Mouse (Mus musculus) MEL (cell line): ENCODE measurements at regions not wholly inside any gene's neighbourhood (a gene's known extent, or its start where the extent isn't known, plus 50 kb on each side); places are given as distances from the start of the nearest gene placed in this dataset.

Experiments
- DNase-seq: peaks from one replicate; pipeline ENCODE4 v3.0.0; 2011; ENCODE audit warnings: low read depth, low spot score
- H3K27ac ChIP-seq: 2 replicates; pipeline ENCODE4 v1.5.1; 2012; ENCODE audit warnings: low read depth, mild to moderate bottlenecking, control low read depth, low read length, moderate library complexity; ENCODE audit not compliant: control insufficient read depth
- H3K27me3 ChIP-seq, 2 experiments: fragments of 150-350 bp in 1 of 2; sonication (generic) in 1 of 2; 2 replicates each; pipeline ENCODE4 v1.6.1; 2012; ENCODE audit warnings: low read length in 2 of 2, mild to moderate bottlenecking in 2 of 2, improper control_type of control experiment in 1 of 2, moderate library complexity in 1 of 2; ENCODE audit not compliant: insufficient read depth in 2 of 2, control insufficient read depth in 1 of 2
- H3K36me3 ChIP-seq, 2 experiments: 2 replicates each; pipeline ENCODE4 v1.6.1; 2012 to 2014; ENCODE audit warnings: low read length in 2 of 2, improper control_type of control experiment in 1 of 2, inconsistent platforms in 1 of 2, mild to moderate bottlenecking in 1 of 2; ENCODE audit not compliant: insufficient read depth in 2 of 2, control insufficient read depth in 1 of 2
- H3K4me1 ChIP-seq, 2 experiments: fragments of 150-350 bp in 1 of 2; sonication (generic) in 1 of 2; 2 replicates each; pipeline ENCODE4 v1.6.1; 2012; ENCODE audit warnings: low read length in 2 of 2, improper control_type of control experiment in 1 of 2, mild to moderate bottlenecking in 1 of 2; ENCODE audit not compliant: insufficient read depth in 2 of 2, control insufficient read depth in 1 of 2
- H3K4me3 ChIP-seq, 2 experiments: fragments of 150-350 bp in 1 of 2; sonication (generic) in 1 of 2; 2 replicates each; pipeline ENCODE4 v1.5.1; 2012; ENCODE audit warnings: low read depth in 2 of 2, low read length in 2 of 2, mild to moderate bottlenecking in 2 of 2, moderate library complexity in 2 of 2, control low read depth in 1 of 2, improper control_type of control experiment in 1 of 2; ENCODE audit not compliant: control insufficient read depth in 1 of 2, insufficient read depth in 1 of 2
- H3K79me2 ChIP-seq: 2 replicates; pipeline ENCODE4 v1.6.1; 2012; ENCODE audit warnings: mild to moderate bottlenecking, low read length, moderate library complexity; ENCODE audit not compliant: control insufficient read depth, poor library complexity, insufficient read depth
- H3K9ac ChIP-seq: 2 replicates; pipeline ENCODE4 v1.6.1; 2012; ENCODE audit warnings: low read depth, mild to moderate bottlenecking, control low read depth, low read length, moderate library complexity; ENCODE audit not compliant: control insufficient read depth, poor library complexity, severe bottlenecking
- H3K9me3 ChIP-seq: fragments of 150-350 bp; sonication (generic); replicated peaks from 2 replicates; pipeline ENCODE4 v1.6.1; 2012; ENCODE audit warnings: mild to moderate bottlenecking, low read length, improper control_type of control experiment, moderate library complexity; ENCODE audit not compliant: insufficient read depth
- CHD1 ChIP-seq: IDR thresholded peaks from 2 replicates; pipeline ENCODE4 v1.6.1; 2012; ENCODE audit warnings: low read depth, mild to moderate bottlenecking, inconsistent platforms, low read length, improper control_type of control experiment
- CHD2 ChIP-seq: IDR thresholded peaks from 2 replicates; pipeline ENCODE4 v1.6.1; 2011; ENCODE audit warnings: low read length, improper control_type of control experiment
- E2F4 ChIP-seq: IDR thresholded peaks from 2 replicates; pipeline ENCODE4 v1.6.1; 2011; ENCODE audit warnings: low read depth, low read length, improper control_type of control experiment, borderline replicate concordance
- EP300 ChIP-seq, 2 experiments: IDR thresholded peaks; 2 replicates each; pipeline ENCODE4 v1.6.1; 2011; ENCODE audit warnings: improper control_type of control experiment in 2 of 2, low read length in 2 of 2, low read depth in 1 of 2, mild to moderate bottlenecking in 1 of 2
- ETS1 ChIP-seq: IDR thresholded peaks from 2 replicates; pipeline ENCODE4 v1.6.1; 2012; ENCODE audit warnings: low read depth, mild to moderate bottlenecking, inconsistent platforms, low read length, improper control_type of control experiment, moderate library complexity
- GATA1 ChIP-seq: IDR thresholded peaks from 2 replicates; pipeline ENCODE4 v1.6.1; 2011; ENCODE audit warnings: low read depth, low read length, improper control_type of control experiment
- HCFC1 ChIP-seq: IDR thresholded peaks from 2 replicates; pipeline ENCODE4 v1.6.1; 2012; ENCODE audit warnings: low read depth, mild to moderate bottlenecking, inconsistent platforms, low read length, improper control_type of control experiment, moderate library complexity
- JUND ChIP-seq: IDR thresholded peaks from 2 replicates; pipeline ENCODE4 v1.6.1; 2011; ENCODE audit warnings: low read depth, mild to moderate bottlenecking, improper control_type of control experiment, low read length
- MAX ChIP-seq: IDR thresholded peaks from 2 replicates; pipeline ENCODE4 v1.6.1; 2011; ENCODE audit warnings: low read length, improper control_type of control experiment
- MAZ ChIP-seq: IDR thresholded peaks from 2 replicates; pipeline ENCODE4 v1.6.1; 2012; ENCODE audit warnings: low read depth, mild to moderate bottlenecking, inconsistent platforms, low read length, improper control_type of control experiment
- MEF2A ChIP-seq: IDR thresholded peaks from 2 replicates; pipeline ENCODE4 v1.6.1; 2014; ENCODE audit warnings: low read depth, mild to moderate bottlenecking, inconsistent platforms, low read length, improper control_type of control experiment; ENCODE audit not compliant: poor library complexity, insufficient replicate concordance, severe bottlenecking; ENCODE audit errors: extremely low read depth
- MYB ChIP-seq: IDR thresholded peaks from 2 replicates; pipeline ENCODE4 v1.6.1; 2011; ENCODE audit warnings: mild to moderate bottlenecking, low read depth, low read length, improper control_type of control experiment
- MYC ChIP-seq: IDR thresholded peaks from 2 replicates; pipeline ENCODE4 v1.6.1; 2011; ENCODE audit warnings: low read depth, mild to moderate bottlenecking, low read length, improper control_type of control experiment, moderate library complexity
- NELFE ChIP-seq: IDR thresholded peaks from 2 replicates; pipeline ENCODE4 v1.6.1; 2011; ENCODE audit warnings: low read depth, low read length, improper control_type of control experiment
- POLR2A ChIP-seq, 2 experiments: IDR thresholded peaks; 2 replicates each; pipeline ENCODE4 v1.6.1; 2011 to 2012; ENCODE audit warnings: low read length in 2 of 2, mild to moderate bottlenecking in 2 of 2, control low read depth in 1 of 2, improper control_type of control experiment in 1 of 2, low read depth in 1 of 2, moderate library complexity in 1 of 2; ENCODE audit not compliant: control insufficient read depth in 1 of 2, insufficient read depth in 1 of 2, poor library complexity in 1 of 2
- POLR2AphosphoS2 ChIP-seq: IDR thresholded peaks from 2 replicates; pipeline ENCODE4 v1.6.1; 2011; ENCODE audit warnings: low read length, improper control_type of control experiment
- POLR2AphosphoS5 ChIP-seq: IDR thresholded peaks from 2 replicates; pipeline ENCODE4 v1.6.1; 2012; ENCODE audit warnings: low read depth, borderline replicate concordance, mild to moderate bottlenecking, inconsistent platforms, low read length, moderate library complexity, mixed read lengths
- RCOR1 ChIP-seq: IDR thresholded peaks from 2 replicates; pipeline ENCODE4 v1.6.1; 2012; ENCODE audit warnings: low read depth, mild to moderate bottlenecking, inconsistent platforms, low read length, improper control_type of control experiment
- SIN3A ChIP-seq: IDR thresholded peaks from 2 replicates; pipeline ENCODE4 v1.6.1; 2012; ENCODE audit warnings: low read length, improper control_type of control experiment, inconsistent platforms
- SMC3 ChIP-seq: IDR thresholded peaks from 2 replicates; pipeline ENCODE4 v1.6.1; 2011; ENCODE audit warnings: low read depth, low read length, improper control_type of control experiment
- TAL1 ChIP-seq: IDR thresholded peaks from 2 replicates; pipeline ENCODE4 v1.6.1; 2012; ENCODE audit warnings: mild to moderate bottlenecking, inconsistent platforms, low read length, moderate library complexity, mixed read lengths
- TBP ChIP-seq: IDR thresholded peaks from 2 replicates; pipeline ENCODE4 v1.8.0; 2011; ENCODE audit warnings: low read depth, low read length, improper control_type of control experiment
- USF1 ChIP-seq: IDR thresholded peaks from 2 replicates; pipeline ENCODE4 v1.6.1; 2014; ENCODE audit warnings: low read depth, mild to moderate bottlenecking, inconsistent platforms, low read length, improper control_type of control experiment, moderate library complexity
- USF2 ChIP-seq, 2 experiments: IDR thresholded peaks; 2 replicates each; pipeline ENCODE4 v1.6.1; 2011 to 2012; ENCODE audit warnings: improper control_type of control experiment in 2 of 2, low read length in 2 of 2, borderline replicate concordance in 1 of 2, inconsistent platforms in 1 of 2, low read depth in 1 of 2, mild to moderate bottlenecking in 1 of 2; ENCODE audit not compliant: insufficient read depth in 1 of 2
- ZMIZ1 ChIP-seq: IDR thresholded peaks from 2 replicates; pipeline ENCODE4 v1.6.1; 2012; ENCODE audit warnings: low read depth, mild to moderate bottlenecking, inconsistent platforms, low read length, improper control_type of control experiment, moderate library complexity

- Histone ChIP-seq H3K9ac (no peak overlapping the region), H3K27ac (no peak overlapping the region), H3K36me3 (no peaks in the 10 kb centered on the region), H3K79me2 (no peaks in the 10 kb centered on the region), H3K4me1 (no peaks in the 10 kb centered on the region), H3K9me3 (no peaks in the 10 kb centered on the region), H3K4me3 (no peak overlapping the region), H3K27me3 (no peaks in the 10 kb centered on the region)
- TF ChIP-seq ETS1 (no peak), MYC (no peak), MAZ (no peak), CHD1 (no peak), GATA1 (no peak), POLR2AphosphoS2 (no peak), USF1 (no peak), CHD2 (no peak), USF2 (IDR thresholded peaks at IDR 0.05; ENCODE audit: borderline replicate concordance in 1 of 2, insufficient read depth in 1 of 2, low read depth in 1 of 2, low read length in 2 of 2) (no peak), MYB (no peak), TBP (no peak), TAL1 (no peak), SMC3 (no peak), SIN3A (no peak), RCOR1 (no peak), JUND (no peak), MAX (no peak), POLR2A (IDR thresholded peaks at IDR 0.05; ENCODE audit: control insufficient read depth in 1 of 2, insufficient read depth in 1 of 2, low read depth in 1 of 2, low read length in 2 of 2, poor library complexity in 1 of 2) (no peak), NELFE (no peak), E2F4 (no peak)
- no peak for DNase-seq
These were observed 458.8 kb downstream of the Tbc1d22a start for GRCm38 (mm10) chr15:86673096-86673520.

DNA sequence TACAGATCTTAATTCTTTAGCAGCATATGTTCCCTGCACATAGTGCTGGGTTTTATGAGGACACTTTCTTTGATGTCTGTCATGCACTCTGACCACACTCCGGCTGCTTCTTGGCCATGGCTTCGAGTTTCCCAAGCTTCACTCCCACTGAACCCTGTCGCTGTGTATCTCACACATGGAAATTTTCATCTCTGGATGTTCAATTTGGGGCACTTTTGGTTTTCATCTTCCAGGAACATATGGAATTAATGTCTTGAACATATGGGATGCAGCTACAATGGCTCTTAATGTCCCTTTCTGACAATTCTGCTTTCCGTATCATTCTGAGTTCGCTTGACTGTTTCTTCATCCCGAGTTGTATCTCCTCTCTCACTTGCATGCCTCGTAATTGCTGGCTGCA is 462.8 kb downstream of the Tbc1d22a start:
- no peak for TF ChIP-seq EP300 (IDR thresholded peaks at IDR 0.05; ENCODE audit: low read depth in 1 of 2, low read length in 2 of 2)
- TF ChIP-seq CHD1: no peak
- no peak for TF ChIP-seq TAL1
- TF ChIP-seq MAZ: no peak
- TF ChIP-seq HCFC1: no peak
- no peak for TF ChIP-seq POLR2AphosphoS2
- no peak for TF ChIP-seq MAX
- TF ChIP-seq USF1: no peak
- TF ChIP-seq POLR2AphosphoS5: no peak
- TF ChIP-seq MEF2A: no peak
- no peak for TF ChIP-seq SIN3A
- no peak for TF ChIP-seq E2F4
- TF ChIP-seq NELFE: no peak
- TF ChIP-seq ETS1: no peak
- TF ChIP-seq ZMIZ1: no peak
- no peak for TF ChIP-seq MYB
- no peak for TF ChIP-seq SMC3
- Histone ChIP-seq H3K9me3 (no peaks in the 10 kb centered on the region), H3K27ac (no peak overlapping the region), H3K36me3 (no peaks in the 10 kb centered on the region), H3K4me1 (no peaks in the 10 kb centered on the region), H3K27me3 (no peaks in the 10 kb centered on the region), H3K79me2 (no peaks in the 10 kb centered on the region), H3K4me3 (no peak overlapping the region), H3K9ac (no peak overlapping the region)
- no peak for DNase-seq
